Mouse (Mus musculus): ENCODE measurements around the gene Ubr2. TPM values are rescaled to one million over a fixed set of nuclear protein-coding genes. Genes with fewer than 3 reads are reported as not detected.
A peak's percentile ranks its signal among the peaks of the same experiment; 100 is the strongest.

Gene Ubr2
- polyA plus RNA-seq, 1 experiment from 2014 or later: 11.9 TPM

GRCm38 (mm10) chr17:46890843-46891594, 119.3 kb downstream of the Ubr2 start:
- H3K9ac ChIP-seq (ENCODE audit: low read depth, low read length): peak overlapping the region; percentile 91
- 1% methylated on average over 64 of the region's 64 CpGs for WGBS
- H3K4me1 ChIP-seq (replicated peaks; ENCODE audit: insufficient read depth, low read length): peaks cover 19% of the 10 kb centered on the region; the same call in 1 of the 2 replicates
- no peak; the same call in 1 of the 2 replicates for TF ChIP-seq CTCF (IDR thresholded peaks at IDR 0.05; ENCODE audit: low read depth)
- no peaks in the 10 kb centered on the region for H3K9me3 ChIP-seq (replicated peaks; ENCODE audit: low read length)
- no peaks in the 10 kb centered on the region for H3K36me3 ChIP-seq (ENCODE audit: insufficient read depth, low read length)
- peak overlapping the region; percentile 90 for H3K4me3 ChIP-seq (replicated peaks; ENCODE audit: low read depth, low read length)
- peak overlapping the region; percentile 94 for H3K4me2 ChIP-seq (ENCODE audit: low read length)
- no peaks in the 10 kb centered on the region for H3K27me3 ChIP-seq (ENCODE audit: insufficient read depth, low read length)
- DNase-seq (ENCODE audit: low spot score): peak; percentile 40
- peak overlapping the region; percentile 85 for H3K27ac ChIP-seq
- ATAC-seq (replicated peaks; ENCODE audit: low FRiP score, low read depth): peak; percentile 15

- peak; percentile 85 for ATAC-seq (replicated peaks; ENCODE audit: low FRiP score, low read depth)
- Histone ChIP-seq H3K4me3 (replicated peaks; ENCODE audit: low read depth, low read length) (peak within 1 kb of the TSS; percentile 90), H3K36me3 (ENCODE audit: insufficient read depth, low read length) (no peaks in the 10 kb centered on the region), H3K9me3 (replicated peaks; ENCODE audit: low read length) (no peaks in the 10 kb centered on the region), H3K4me1 (replicated peaks; ENCODE audit: insufficient read depth, low read length) (peaks cover 23% of the 10 kb centered on the region; the same call in 1 of the 2 replicates), H3K9ac (ENCODE audit: low read depth, low read length) (peak within 1 kb of the TSS; percentile 91), H3K27ac (peak within 1 kb of the TSS; percentile 94), H3K27me3 (ENCODE audit: insufficient read depth, low read length) (no peaks in the 10 kb centered on the region), H3K4me2 (ENCODE audit: low read length) (peak within 1 kb of the TSS; percentile 94)
- TF ChIP-seq CTCF (IDR thresholded peaks at IDR 0.05; ENCODE audit: low read depth): no peak
- DNase-seq (ENCODE audit: low spot score): peak; percentile 98
- WGBS: under 1% methylated on average over 40 of the region's 40 CpGs
These were observed 120.1 kb downstream of the Ubr2 start, which contains the start of gene Tbcc for GRCm38 (mm10) chr17:46890116-46890815. Gene Tbcc (plus strand): TSS chr17:46890684.

GRCm38 (mm10) chr17:46889450-46890084, 120.8 kb downstream of the Ubr2 start:
- peak; percentile 56 for ATAC-seq (replicated peaks; ENCODE audit: low FRiP score, low read depth)
- Histone ChIP-seq H3K27me3 (ENCODE audit: insufficient read depth, low read length) (no peaks in the 10 kb centered on the region), H3K4me2 (ENCODE audit: low read length) (peak overlapping the region; percentile 87), H3K4me1 (replicated peaks; ENCODE audit: insufficient read depth, low read length) (peaks cover 23% of the 10 kb centered on the region; the same call in 1 of the 2 replicates), H3K27ac (peak overlapping the region; percentile 94), H3K4me3 (replicated peaks; ENCODE audit: low read depth, low read length) (peak overlapping the region; percentile 90), H3K9ac (ENCODE audit: low read depth, low read length) (peak overlapping the region; percentile 73), H3K36me3 (ENCODE audit: insufficient read depth, low read length) (no peaks in the 10 kb centered on the region), H3K9me3 (replicated peaks; ENCODE audit: low read length) (no peaks in the 10 kb centered on the region)
- WGBS: under 1% methylated on average over 44 of the region's 44 CpGs
- peak; percentile 86 for DNase-seq (ENCODE audit: low spot score)
- no peak for TF ChIP-seq CTCF (IDR thresholded peaks at IDR 0.05; ENCODE audit: low read depth)

GRCm38 (mm10) chr17:46888511-46889212, 121.7 kb downstream of the Ubr2 start:
- peak; percentile 72 for TF ChIP-seq CTCF (IDR thresholded peaks at IDR 0.05; ENCODE audit: low read depth)
- Histone ChIP-seq H3K4me1 (replicated peaks; ENCODE audit: insufficient read depth, low read length) (peaks cover 23% of the 10 kb centered on the region; the same call in 1 of the 2 replicates), H3K9me3 (replicated peaks; ENCODE audit: low read length) (no peaks in the 10 kb centered on the region), H3K9ac (ENCODE audit: low read depth, low read length) (peak overlapping the region; percentile 73; the same call in 1 of the 2 replicates), H3K36me3 (ENCODE audit: insufficient read depth, low read length) (no peaks in the 10 kb centered on the region), H3K4me2 (ENCODE audit: low read length) (peak overlapping the region; percentile 87), H3K27ac (peak overlapping the region; percentile 94; the same call in 1 of the 2 replicates), H3K27me3 (ENCODE audit: insufficient read depth, low read length) (no peaks in the 10 kb centered on the region), H3K4me3 (replicated peaks; ENCODE audit: low read depth, low read length) (peak overlapping the region; percentile 90)
- WGBS: 37% methylated on average over 16 of the region's 16 CpGs
- DNase-seq (ENCODE audit: low spot score): peak; percentile 65
- ATAC-seq (replicated peaks; ENCODE audit: low FRiP score, low read depth): no peak

- DNase-seq (ENCODE audit: low spot score) (no peak), ATAC-seq (replicated peaks; ENCODE audit: low FRiP score, low read depth) (no peak)
- no peaks in the 10 kb centered on the region for H3K27me3 ChIP-seq (ENCODE audit: insufficient read depth, low read length)
- no peak overlapping the region for H3K4me2 ChIP-seq (ENCODE audit: low read length)
- H3K36me3 ChIP-seq (ENCODE audit: insufficient read depth, low read length): no peaks in the 10 kb centered on the region
- no peak overlapping the region for H3K4me3 ChIP-seq (replicated peaks; ENCODE audit: low read depth, low read length)
- WGBS: 52% methylated on average over 17 of the region's 17 CpGs
- H3K27ac ChIP-seq: no peak overlapping the region
- H3K4me1 ChIP-seq (replicated peaks; ENCODE audit: insufficient read depth, low read length): 0 out of 2 replicates have a peak, but pooled peaks cover 14% of the 10 kb centered on the region
- H3K9me3 ChIP-seq (replicated peaks; ENCODE audit: low read length): no peaks in the 10 kb centered on the region
- no peak overlapping the region for H3K9ac ChIP-seq (ENCODE audit: low read depth, low read length)
- no peak for TF ChIP-seq CTCF (IDR thresholded peaks at IDR 0.05; ENCODE audit: low read depth)
These were observed 124.3 kb downstream of the Ubr2 start for GRCm38 (mm10) chr17:46885910-46886643.

Measured in kidney, postnatal 0 days (tissue).